Mouse (Mus musculus) testis, adult 2 months (tissue): ENCODE results near the gene Grasp.

Experiments
- CTCF ChIP-seq: fragments of 200-500 bp; IDR thresholded peaks from 2 replicates; pipeline ENCODE4 v1.5.1; 2012; ENCODE audit warnings: low read depth, mild to moderate bottlenecking, inconsistent platforms, low read length, moderate library complexity; ENCODE audit not compliant: control insufficient read depth, insufficient read depth, insufficient replicate concordance
- POLR2A ChIP-seq: fragments of 200-500 bp; IDR thresholded peaks from 2 replicates; pipeline ENCODE4 v1.6.1; 2012; ENCODE audit warnings: low read depth, mild to moderate bottlenecking, inconsistent platforms, low read length, moderate library complexity; ENCODE audit not compliant: control insufficient read depth

DNA sequence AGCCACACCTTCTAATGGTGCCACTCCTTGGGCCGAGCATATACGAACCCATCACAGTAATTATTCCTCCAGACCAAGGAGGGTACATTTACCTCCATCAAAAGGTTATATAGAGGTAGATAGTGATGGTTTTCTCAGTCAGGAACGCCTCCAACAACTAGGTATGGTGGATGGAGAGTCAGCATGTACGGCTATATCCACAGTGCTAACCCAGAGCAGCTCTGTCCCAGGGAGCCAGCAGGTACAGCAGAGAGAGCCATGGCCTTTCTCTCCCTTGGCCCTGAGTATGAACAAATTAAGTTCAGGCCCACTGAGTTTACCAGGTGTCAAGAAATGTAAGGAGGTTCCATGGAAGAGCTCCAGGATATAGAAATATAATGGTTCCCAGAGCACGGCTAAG lies 27.9 kb downstream of the Grasp start:
- TF ChIP-seq CTCF (no peak), POLR2A (no peak)
